Mouse (Mus musculus) bone marrow macrophage, adult 2 months (primary cell): Measurements from ENCODE around the gene Col23a1. TPM values are rescaled to one million over a fixed set of nuclear protein-coding genes. Genes with fewer than 3 reads are reported as not detected.
A peak's percentile ranks its signal among the peaks of the same experiment; 100 is the strongest.
"Not testable (repeated sequence)": the region's sequence is repeated elsewhere in the genome, so short reads cannot be mapped to it uniquely, and the experiment has no call there.

Experiments used
- H3K27ac ChIP-seq: 2 replicates; pipeline ENCODE4 v1.5.1; 2012; ENCODE audit warnings: low read depth, low read length; ENCODE audit not compliant: insufficient read depth
- H3K4me1 ChIP-seq: 2 replicates; pipeline ENCODE4 v1.6.1; 2012; ENCODE audit warnings: low read length; ENCODE audit not compliant: control insufficient read depth, insufficient read depth
- H3K4me3 ChIP-seq: 2 replicates; pipeline ENCODE4 v1.5.1; 2012; ENCODE audit warnings: mild to moderate bottlenecking, low read length, moderate library complexity; ENCODE audit not compliant: insufficient read depth
- CTCF ChIP-seq: IDR thresholded peaks from 2 replicates; pipeline ENCODE4 v1.5.1; 2012; ENCODE audit warnings: low read depth, mild to moderate bottlenecking, low read length, moderate library complexity
- POLR2A ChIP-seq: IDR thresholded peaks from 2 replicates; pipeline ENCODE4 v1.6.1; 2012; ENCODE audit warnings: mild to moderate bottlenecking, low read depth, low read length, borderline replicate concordance
- polyA plus RNA-seq: library from polyadenylated mRNA; stranded (reverse); fragments of >200 nt; gene quantifications from 2 replicates; pipeline ENCODE4 v1.2.4, GENCODE M21; 2012; ENCODE audit not compliant: missing spikeins, insufficient read depth, insufficient read length

The Col23a1 gene
- polyA plus RNA-seq, 1 experiment, result 0.13 TPM

GRCm38 (mm10) chr11:51627425-51627824 lies 337.7 kb downstream of the Col23a1 start:
- H3K27ac ChIP-seq, result no peak overlapping the region
- no peak overlapping the region for H3K4me3 ChIP-seq
- peaks cover 13% of the 10 kb centered on the region for H3K4me1 ChIP-seq
- TF ChIP-seq CTCF, result no peak
- TF ChIP-seq POLR2A, result no peak

GRCm38 (mm10) chr11:51627907-51628306 lies 338.2 kb downstream of the Col23a1 start:
- H3K4me3 ChIP-seq, result no peak overlapping the region
- H3K4me1 ChIP-seq, result peaks cover 16% of the 10 kb centered on the region
- TF ChIP-seq POLR2A, result no peak
- H3K27ac ChIP-seq, result no peak overlapping the region

- Histone ChIP-seq H3K27ac (no peak overlapping the region), H3K4me3 (no peak overlapping the region), H3K4me1 (peaks cover 32% of the 10 kb centered on the region)
- no peak for TF ChIP-seq POLR2A
- TF ChIP-seq CTCF, result no peak
Measured at GRCm38 (mm10) chr11:51629651-51630314, 340.1 kb downstream of the Col23a1 start.

- H3K4me3 ChIP-seq, result no peak overlapping the region
- no peak overlapping the region for H3K27ac ChIP-seq
- TF ChIP-seq POLR2A, result no peak
- no peak for TF ChIP-seq CTCF
- H3K4me1 ChIP-seq, result peaks cover 43% of the 10 kb centered on the region
Measured at GRCm38 (mm10) chr11:51632130-51632753, 342.5 kb downstream of the Col23a1 start.

GRCm38 (mm10) chr11:51633200-51633599 lies 343.5 kb downstream of the Col23a1 start:
- not testable (repeated sequence) for H3K4me3 ChIP-seq
- peaks cover 48% of the 10 kb centered on the region for H3K4me1 ChIP-seq

More at GRCm38 (mm10) chr11:51633200-51633599, 343.5 kb downstream of the Col23a1 start:
- peak overlapping the region; percentile 13; the same call in 1 of the 2 replicates for H3K27ac ChIP-seq

Other genes with a start within 250 kb of the Col23a1 start
- gene Olfr1375, start 241.8 kb upstream of the Col23a1 start, polyA plus RNA-seq, result not detected in 2 replicates
- gene Zfp354a, start 230.7 kb upstream of the Col23a1 start, polyA plus RNA-seq, result not detected in 2 replicates
- not detected in 2 replicates for gene Gm12569, start 69.4 kb upstream of the Col23a1 start, polyA plus RNA-seq
- 114 and 143 TPM in 2 replicates for gene Clk4, start 28.2 kb upstream of the Col23a1 start, polyA plus RNA-seq
- not detected in 2 replicates for gene BC049762, start 26.9 kb upstream of the Col23a1 start, polyA plus RNA-seq